Mouse (Mus musculus): Measurements from ENCODE around the gene Bmp10. TPM values are rescaled to one million over a fixed set of nuclear protein-coding genes. Genes with fewer than 3 reads are reported as not detected.

Gene Bmp10
- not detected in 2 replicates for polyA plus RNA-seq (2015; fragmentation: Nextera tagmentation; extraction: Ambion mirVana)

GRCm38 (mm10) chr6:87428487-87429044, at the start of gene Bmp10:
Gene Bmp10, plus strand, starts transcription at chr6:87428994.

GRCm38 (mm10) chr6:87388877-87389276, 39.9 kb upstream of the Bmp10 start, which contains the start of gene Gkn3:
Gene Gkn3, minus strand, starts transcription at chr6:87388935.

Other genes starting within 250 kb of the Bmp10 start
- 8.4 and 10.1 TPM in 2 replicates for gene Antxr1, start 93.2 kb upstream of the Bmp10 start, polyA plus RNA-seq (2015; fragmentation: Nextera tagmentation; extraction: Ambion mirVana)
- 8.1 TPM in 1 of 2 replicates, not detected in the other for gene Gkn1, start 78.1 kb upstream of the Bmp10 start, polyA plus RNA-seq (2015; fragmentation: Nextera tagmentation; extraction: Ambion mirVana)
- 0.70 and 18.4 TPM in 2 replicates for gene Gkn2, start 55.6 kb upstream of the Bmp10 start, polyA plus RNA-seq (2015; fragmentation: Nextera tagmentation; extraction: Ambion mirVana)
- gene Gkn3, start 40.1 kb upstream of the Bmp10 start, polyA plus RNA-seq (2015; fragmentation: Nextera tagmentation; extraction: Ambion mirVana), result 0.44 TPM in 1 of 2 replicates, not detected in the other
- 2.7 and 4.9 TPM in 2 replicates for gene Arhgap25, start 104.3 kb downstream of the Bmp10 start, polyA plus RNA-seq (2015; fragmentation: Nextera tagmentation; extraction: Ambion mirVana)
- 2.0 and 2.3 TPM in 2 replicates for gene Prokr1, start 161.7 kb downstream of the Bmp10 start, polyA plus RNA-seq (2015; fragmentation: Nextera tagmentation; extraction: Ambion mirVana)
- 9.8 and 13.8 TPM in 2 replicates for gene Aplf, start 243.2 kb downstream of the Bmp10 start, polyA plus RNA-seq (2015; fragmentation: Nextera tagmentation; extraction: Ambion mirVana)

All from adrenal gland, postnatal 0 days (tissue).